In the genomic region with DNA sequence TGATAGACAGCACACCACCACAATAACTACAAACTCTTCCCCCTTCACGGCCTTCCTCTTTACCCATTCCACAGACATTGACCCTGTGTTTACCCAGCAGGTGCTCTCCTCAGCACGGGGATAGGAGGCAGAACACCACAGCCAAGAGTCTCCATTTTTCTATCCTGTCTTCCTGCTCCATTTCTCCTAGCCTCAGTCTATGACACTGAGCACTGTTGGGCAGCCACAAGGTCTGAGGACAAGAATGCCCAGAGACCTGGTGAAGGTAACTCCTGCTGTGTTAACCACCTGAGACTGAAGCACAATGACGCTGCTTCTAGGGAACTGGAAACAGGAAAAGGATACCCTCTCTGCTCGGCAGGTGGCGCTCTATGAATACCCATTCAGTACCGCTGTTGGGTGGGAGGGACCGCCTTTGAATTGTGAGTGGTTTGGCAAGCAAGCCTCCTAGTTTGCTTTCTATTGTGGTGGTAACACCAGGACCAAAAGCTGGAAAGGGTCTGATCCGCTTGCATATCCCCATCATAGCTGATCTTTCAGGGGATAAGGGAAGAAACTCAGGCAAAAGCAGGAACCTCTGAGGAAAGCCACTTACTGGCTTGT, we compare ENCODE assay signal across 8 mouse cellular contexts. TPM values are rescaled to one million over a fixed set of nuclear protein-coding genes. Genes with fewer than 3 reads are reported as not detected.
DNase-seq lines count a peak whose midpoint lies in the region.

No protein-coding gene starts in this region.

- peak; percentile 66 to 76 for DNase-seq in CD8-positive naive resting alpha-beta T cell, adult 2 months (ENCODE audit: low read depth in 2 of 2, low spot score in 2 of 2)
- peak; percentile 83 for DNase-seq in adrenal gland, postnatal 10 days
- DNase-seq in embryo, embryonic 11.5 days (ENCODE audit: low read depth, low spot score) = peak; percentile 35
- DNase-seq in gastrocnemius, postnatal 4 days (ENCODE audit: low spot score in 2 of 2) = peak; percentile 55 to 73
- DNase-seq in kidney, postnatal 36 days = peak; percentile 75 to 89
- DNase-seq in lung, adult 18-20 months = peak; percentile 72 to 81
- DNase-seq in ovary, postnatal 14 days (ENCODE audit: low spot score) = peak; percentile 61
- DNase-seq in thymus, postnatal 0 days (ENCODE audit: low spot score) = peak; percentile 79

RNA-seq across cellular contexts. Expression of gene Poglut1, which starts 13.4 kb away (rescaled TPM):
- total RNA-seq in adrenal gland, postnatal 10 days (2021) = 10 to 100 TPM; 20.4 to 25.6 TPM
- total RNA-seq in gastrocnemius, postnatal 4 days (2021) = 10 to 100 TPM; 12.7 to 14.8 TPM
- polyA plus RNA-seq in thymus, postnatal 0 days (2015; fragmentation: Nextera tagmentation; extraction: Ambion mirVana) = 25.3 and 28.4 TPM in 2 replicates

RNA-seq across cellular contexts. Expression of gene Timmdc1, which starts 14.2 kb away (rescaled TPM):
- total RNA-seq in adrenal gland, postnatal 10 days (2021) = 10 to 100 TPM; 43.5 to 52.7 TPM
- 10 to 100 TPM; 30.8 to 33.5 TPM for total RNA-seq in gastrocnemius, postnatal 4 days (2021)
- polyA plus RNA-seq in thymus, postnatal 0 days (2015; fragmentation: Nextera tagmentation; extraction: Ambion mirVana) = 29.4 and 30.1 TPM in 2 replicates

RNA-seq across cellular contexts. Expression of gene Tmem39a, which starts 21.9 kb away (rescaled TPM):
- 10 to 100 TPM; 57.2 to 60.1 TPM for total RNA-seq in adrenal gland, postnatal 10 days (2021)
- 10 to 100 TPM; 47.4 to 56.4 TPM for total RNA-seq in gastrocnemius, postnatal 4 days (2021)
- polyA plus RNA-seq in thymus, postnatal 0 days (2015; fragmentation: Nextera tagmentation; extraction: Ambion mirVana) = 47.5 and 56.5 TPM in 2 replicates

Comparison
In these comparisons a context has a peak if more than half of its experiments do, and no peak if none do; other contexts are left out.
1. Peak in every context shown above with its lines: DNase-seq.